Mouse (Mus musculus): ENCODE measurements around the gene Dll4. TPM values are rescaled to one million over a fixed set of nuclear protein-coding genes. Genes with fewer than 3 reads are reported as not detected.

Dll4 gene
- polyA plus RNA-seq (2012), result 0.42 and 0.61 TPM in 2 replicates

DNA sequence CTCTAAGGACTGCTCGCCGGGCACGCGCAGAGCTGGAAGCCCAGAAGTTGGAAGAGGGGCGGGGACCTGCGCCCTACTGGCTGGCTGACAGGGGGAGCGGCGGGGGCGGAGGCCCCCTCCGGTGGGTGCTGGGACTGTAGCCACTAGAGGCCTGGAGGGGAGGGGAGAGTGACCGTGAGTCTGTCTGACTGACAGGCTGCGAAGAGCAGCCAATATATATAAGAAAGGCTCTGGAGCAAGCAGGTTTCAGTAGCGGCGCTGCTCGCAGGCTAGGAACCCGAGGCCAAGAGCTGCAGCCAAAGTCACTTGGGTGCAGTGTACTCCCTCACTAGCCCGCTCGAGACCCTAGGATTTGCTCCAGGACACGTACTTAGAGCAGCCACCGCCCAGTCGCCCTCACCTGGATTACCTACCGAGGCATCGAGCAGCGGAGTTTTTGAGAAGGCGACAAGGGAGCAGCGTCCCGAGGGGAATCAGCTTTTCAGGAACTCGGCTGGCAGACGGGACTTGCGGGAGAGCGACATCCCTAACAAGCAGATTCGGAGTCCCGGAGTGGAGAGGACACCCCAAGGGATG, at the start of gene Dll4:
Gene Dll4 (plus strand): TSS at position 217 of the 576 bp plus-strand sequence.

DNA sequence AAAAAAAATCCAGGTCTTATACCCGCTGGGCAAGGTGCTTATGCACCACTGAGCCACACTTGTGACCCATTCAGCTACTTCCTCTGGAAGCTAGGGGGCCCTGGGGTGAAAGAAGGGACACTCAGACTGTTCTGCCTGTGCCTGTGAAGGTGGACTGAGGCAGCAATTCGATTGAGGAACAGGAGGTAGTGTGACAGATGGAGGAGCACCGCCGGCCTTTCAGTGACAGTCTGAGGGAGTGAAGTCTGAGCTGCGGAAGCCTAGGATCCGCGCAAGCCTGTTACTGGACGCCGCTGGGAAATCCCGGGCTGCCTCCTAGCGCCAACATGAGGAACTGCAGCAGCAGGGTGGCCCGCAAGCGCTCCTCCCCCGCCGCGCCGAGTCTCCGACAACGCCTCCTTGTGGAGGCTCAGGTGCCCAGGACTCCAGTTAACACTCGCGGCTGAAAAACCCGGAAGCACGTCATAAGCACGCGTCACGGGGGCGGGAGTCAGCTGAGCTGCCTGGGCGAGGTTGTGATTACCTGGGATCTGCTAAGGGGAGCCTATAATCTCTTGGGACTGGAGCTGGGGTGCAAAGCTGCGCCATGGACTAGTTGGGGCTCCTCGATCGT, 37.2 kb upstream of the Dll4 start, which contains the start of gene Vps18:
Gene Vps18 (plus strand): TSS at position 471 of the 613 bp plus-strand sequence.

DNA sequence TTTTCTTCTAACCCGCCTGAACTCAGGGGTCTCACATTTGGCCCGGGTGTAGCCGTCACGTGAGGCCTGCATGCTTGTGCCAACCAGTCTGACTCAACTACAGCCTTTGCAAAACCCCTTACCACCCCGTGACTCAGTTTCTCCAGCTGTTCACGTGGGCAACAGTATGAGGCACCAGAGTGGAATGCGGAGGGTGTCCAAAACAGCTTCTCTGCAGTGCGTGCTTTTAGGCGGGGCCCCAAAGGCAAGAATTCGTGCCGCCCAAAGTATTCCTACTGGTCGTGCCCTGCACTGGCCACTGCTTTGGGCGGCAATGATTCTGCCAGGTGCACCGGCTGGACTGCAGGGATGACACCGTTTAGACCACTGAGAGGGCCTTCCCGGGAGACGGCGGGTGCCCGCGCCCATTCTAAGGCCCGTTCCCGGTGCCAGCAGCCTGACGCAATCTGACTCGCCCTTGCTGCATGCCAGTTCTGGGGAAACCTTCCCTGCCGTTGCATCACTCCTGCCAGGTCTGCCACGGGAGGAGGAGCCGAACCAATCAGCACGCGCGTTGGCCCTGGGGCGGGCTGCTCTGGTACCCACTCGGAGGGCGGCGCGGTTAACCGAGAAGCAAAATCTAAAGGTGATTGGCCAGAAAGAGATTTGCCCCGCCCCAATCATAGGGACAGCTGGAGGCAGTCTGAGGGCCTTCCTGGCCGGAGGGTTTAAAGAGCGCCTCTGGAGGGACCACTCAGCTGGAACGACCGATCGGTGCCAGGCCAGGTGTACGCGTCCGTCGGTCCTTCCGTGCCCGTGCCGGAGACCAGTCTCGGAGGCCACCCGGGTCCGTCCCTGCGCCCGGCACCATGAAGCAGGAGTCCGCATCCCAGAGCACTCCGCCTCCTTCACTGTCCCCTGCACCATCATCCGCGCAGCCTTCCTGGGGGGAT, 25.2 kb downstream of the Dll4 start, which contains the start of gene Chac1:
Gene Chac1 (plus strand): TSS at position 675 of the 932 bp plus-strand sequence.

Other genes with a start within 250 kb of the Dll4 start
- gene Rad51, start 213.0 kb upstream of the Dll4 start, polyA plus RNA-seq (2012), result 62.4 and 71.8 TPM in 2 replicates
- 19.1 and 34.0 TPM in 2 replicates for gene Rmdn3, start 168.8 kb upstream of the Dll4 start, polyA plus RNA-seq (2012)
- 2.9 and 4.2 TPM in 2 replicates for gene Gchfr, start 158.0 kb upstream of the Dll4 start, polyA plus RNA-seq (2012)
- gene Gm14137, start 151.3 kb upstream of the Dll4 start, polyA plus RNA-seq (2012), result 0.19 and 0.37 TPM in 2 replicates
- 73.7 and 74.2 TPM in 2 replicates for gene Zfyve19, start 117.2 kb upstream of the Dll4 start, polyA plus RNA-seq (2012)
- gene Dnajc17, start 117.0 kb upstream of the Dll4 start, polyA plus RNA-seq (2012), result 31.7 and 37.9 TPM in 2 replicates
- not detected in 2 replicates for gene Ppp1r14d, start 95.9 kb upstream of the Dll4 start, polyA plus RNA-seq (2012)
- 0.15 and 0.16 TPM in 2 replicates for gene Spint1, start 88.4 kb upstream of the Dll4 start, polyA plus RNA-seq (2012)
- gene Rhov, start 54.5 kb upstream of the Dll4 start, polyA plus RNA-seq (2012), result 1.7 and 1.9 TPM in 2 replicates
- gene Vps18, start 37.0 kb upstream of the Dll4 start, polyA plus RNA-seq (2012), result 21.6 and 28.9 TPM in 2 replicates
- 7.4 and 8.4 TPM in 2 replicates for gene Chac1, start 25.4 kb downstream of the Dll4 start, polyA plus RNA-seq (2012)
- gene Ino80, start 151.9 kb downstream of the Dll4 start, polyA plus RNA-seq (2012), result 6.8 and 8.1 TPM in 2 replicates
- 0.09 TPM in 1 of 2 replicates, not detected in the other for gene Exd1, start 221.8 kb downstream of the Dll4 start, polyA plus RNA-seq (2012)
- gene Chp1, start 221.9 kb downstream of the Dll4 start, polyA plus RNA-seq (2012), result 11.6 and 12.6 TPM in 2 replicates

Measured in megakaryocyte-erythroid progenitor cell, adult 5 weeks (primary cell).